Mouse (Mus musculus): ENCODE data around the gene Pter. TPM values are rescaled to one million over a fixed set of nuclear protein-coding genes. Genes with fewer than 3 reads are reported as not detected.

Gene Pter
- polyA plus RNA-seq, 1 experiment from 2014 or later: 7.2 TPM

- Histone ChIP-seq H3K4me1 (replicated peaks; ENCODE audit: control insufficient read depth, insufficient read depth, low read length) (peaks cover 8% of the 10 kb centered on the region; the same call in 1 of the 2 replicates), H3K4me2 (replicated peaks; ENCODE audit: low read depth) (peak overlapping the region; percentile 98), H3K27ac (ENCODE audit: low read depth, low read length) (no peak overlapping the region), H3K9me3 (ENCODE audit: control insufficient read depth) (no peaks in the 10 kb centered on the region), H3K4me3 (ENCODE audit: low read depth, low read length) (peak overlapping the region; percentile 58), H3K36me3 (ENCODE audit: control insufficient read depth, insufficient read depth) (no peaks in the 10 kb centered on the region), H3K9ac (ENCODE audit: low read depth, low read length) (peak overlapping the region; percentile 17; the same call in 1 of the 2 replicates), H3K27me3 (replicated peaks; ENCODE audit: control insufficient read depth, insufficient read depth, low read length) (peaks cover 38% of the 10 kb centered on the region)
- peak; percentile 62 for TF ChIP-seq CTCF (IDR thresholded peaks at IDR 0.05; ENCODE audit: low read depth)
- ATAC-seq: peak; percentile 33; the same call in 1 of the 2 replicates
- 1% methylated on average over 70 of the region's 75 CpGs for WGBS
Observed at GRCm38 (mm10) chr2:13010460-13011341, 86.9 kb downstream of the Pter start.

- no peaks in the 10 kb centered on the region for H3K9me3 ChIP-seq (ENCODE audit: control insufficient read depth)
- WGBS: 2% methylated on average over 19 of the region's 19 CpGs
- ATAC-seq: no peak
Observed at GRCm38 (mm10) chr2:13011472-13011871, 87.6 kb downstream of the Pter start, which contains the start of gene C1ql3. Gene C1ql3 (minus strand): TSS chr2:13011806.

DNA sequence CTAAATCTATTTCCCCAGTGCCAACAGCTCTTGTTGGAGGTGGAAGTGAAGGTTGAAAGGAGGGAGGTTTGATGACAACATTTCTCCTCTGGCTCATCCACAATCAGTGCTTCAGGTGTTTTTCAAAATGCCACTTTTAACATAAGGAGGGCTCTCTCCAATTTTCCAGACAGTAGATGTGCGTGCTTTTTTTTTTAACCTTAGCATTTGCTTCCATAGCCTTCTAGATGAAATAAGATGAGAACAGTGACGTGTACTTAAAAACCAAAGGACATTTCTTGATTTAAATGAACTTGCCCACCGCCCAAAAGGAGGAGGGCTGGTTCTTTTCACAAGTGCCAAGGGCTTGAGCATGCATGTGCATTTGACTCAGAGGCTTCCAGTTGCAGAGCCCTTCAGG lies 88.1 kb downstream of the Pter start:
- no peak overlapping the region for H3K4me3 ChIP-seq (ENCODE audit: low read depth, low read length)
- WGBS: 59% methylated on average over 3 of the region's 3 CpGs
- no peak for TF ChIP-seq CTCF (IDR thresholded peaks at IDR 0.05; ENCODE audit: low read depth)

More at GRCm38 (mm10) chr2:13011472-13011871, 87.6 kb downstream of the Pter start, which contains the start of gene C1ql3:
- Histone ChIP-seq H3K27me3 (replicated peaks; ENCODE audit: control insufficient read depth, insufficient read depth, low read length) (peaks cover 38% of the 10 kb centered on the region), H3K36me3 (ENCODE audit: control insufficient read depth, insufficient read depth) (no peaks in the 10 kb centered on the region), H3K4me2 (replicated peaks; ENCODE audit: low read depth) (peak within 1 kb of the TSS; percentile 98), H3K4me1 (replicated peaks; ENCODE audit: control insufficient read depth, insufficient read depth, low read length) (peaks cover 8% of the 10 kb centered on the region; the same call in 1 of the 2 replicates), H3K9ac (ENCODE audit: low read depth, low read length) (peak within 1 kb of the TSS; percentile 17; the same call in 1 of the 2 replicates), H3K27ac (ENCODE audit: low read depth, low read length) (no peak within 1 kb of the TSS), H3K4me3 (ENCODE audit: low read depth, low read length) (peak within 1 kb of the TSS; percentile 58)
- no peak for TF ChIP-seq CTCF (IDR thresholded peaks at IDR 0.05; ENCODE audit: low read depth)

GRCm38 (mm10) chr2:13018382-13018781 lies 94.5 kb downstream of the Pter start:
- WGBS: 52% methylated on average over 5 of the region's 5 CpGs
- Histone ChIP-seq H3K27me3 (replicated peaks; ENCODE audit: control insufficient read depth, insufficient read depth, low read length) (no peaks in the 10 kb centered on the region), H3K4me2 (replicated peaks; ENCODE audit: low read depth) (no peak overlapping the region), H3K4me1 (replicated peaks; ENCODE audit: control insufficient read depth, insufficient read depth, low read length) (no peaks in the 10 kb centered on the region), H3K27ac (ENCODE audit: low read depth, low read length) (no peak overlapping the region), H3K9ac (ENCODE audit: low read depth, low read length) (no peak overlapping the region), H3K4me3 (ENCODE audit: low read depth, low read length) (no peak overlapping the region), H3K9me3 (ENCODE audit: control insufficient read depth) (no peaks in the 10 kb centered on the region), H3K36me3 (ENCODE audit: control insufficient read depth, insufficient read depth) (no peaks in the 10 kb centered on the region)
- ATAC-seq: no peak
- TF ChIP-seq CTCF (IDR thresholded peaks at IDR 0.05; ENCODE audit: low read depth): no peak

More for the DNA sequence above, 88.1 kb downstream of the Pter start:
- ATAC-seq: no peak
- H3K4me1 ChIP-seq (replicated peaks; ENCODE audit: control insufficient read depth, insufficient read depth, low read length): peaks cover 8% of the 10 kb centered on the region; the same call in 1 of the 2 replicates
- H3K27ac ChIP-seq (ENCODE audit: low read depth, low read length): no peak overlapping the region
- peaks cover 38% of the 10 kb centered on the region for H3K27me3 ChIP-seq (replicated peaks; ENCODE audit: control insufficient read depth, insufficient read depth, low read length)
- H3K4me2 ChIP-seq (replicated peaks; ENCODE audit: low read depth): no peak overlapping the region
- no peaks in the 10 kb centered on the region for H3K9me3 ChIP-seq (ENCODE audit: control insufficient read depth)
- no peak overlapping the region for H3K9ac ChIP-seq (ENCODE audit: low read depth, low read length)
- H3K36me3 ChIP-seq (ENCODE audit: control insufficient read depth, insufficient read depth): no peaks in the 10 kb centered on the region

GRCm38 (mm10) chr2:13018861-13019260 lies 95.0 kb downstream of the Pter start:
- no peaks in the 10 kb centered on the region for H3K9me3 ChIP-seq (ENCODE audit: control insufficient read depth)

GRCm38 (mm10) chr2:13038772-13039171 lies 114.9 kb downstream of the Pter start:
- Histone ChIP-seq H3K9me3 (ENCODE audit: control insufficient read depth) (no peaks in the 10 kb centered on the region), H3K27ac (ENCODE audit: low read depth, low read length) (no peak overlapping the region), H3K36me3 (ENCODE audit: control insufficient read depth, insufficient read depth) (no peaks in the 10 kb centered on the region), H3K4me3 (ENCODE audit: low read depth, low read length) (no peak overlapping the region), H3K4me2 (replicated peaks; ENCODE audit: low read depth) (no peak overlapping the region), H3K9ac (ENCODE audit: low read depth, low read length) (no peak overlapping the region), H3K4me1 (replicated peaks; ENCODE audit: control insufficient read depth, insufficient read depth, low read length) (no peaks in the 10 kb centered on the region), H3K27me3 (replicated peaks; ENCODE audit: control insufficient read depth, insufficient read depth, low read length) (no peaks in the 10 kb centered on the region)
- ATAC-seq: no peak
- 52% methylated on average over 3 of the region's 3 CpGs for WGBS
- no peak for TF ChIP-seq CTCF (IDR thresholded peaks at IDR 0.05; ENCODE audit: low read depth)

More at GRCm38 (mm10) chr2:13018861-13019260, 95.0 kb downstream of the Pter start:
- no peak for TF ChIP-seq CTCF (IDR thresholded peaks at IDR 0.05; ENCODE audit: low read depth)
- no peak overlapping the region for H3K4me3 ChIP-seq (ENCODE audit: low read depth, low read length)
- ATAC-seq: no peak
- H3K27ac ChIP-seq (ENCODE audit: low read depth, low read length): no peak overlapping the region
- no peaks in the 10 kb centered on the region for H3K4me1 ChIP-seq (replicated peaks; ENCODE audit: control insufficient read depth, insufficient read depth, low read length)
- 63% methylated on average over 1 of the region's 1 CpGs for WGBS
- no peak overlapping the region for H3K4me2 ChIP-seq (replicated peaks; ENCODE audit: low read depth)
- no peaks in the 10 kb centered on the region for H3K36me3 ChIP-seq (ENCODE audit: control insufficient read depth, insufficient read depth)
- H3K27me3 ChIP-seq (replicated peaks; ENCODE audit: control insufficient read depth, insufficient read depth, low read length): no peaks in the 10 kb centered on the region
- no peak overlapping the region for H3K9ac ChIP-seq (ENCODE audit: low read depth, low read length)

Data from intestine, postnatal 0 days (tissue).